Mouse (Mus musculus) bone marrow, adult 2 months (tissue): ENCODE measurements around the gene Dbndd2. TPM values are rescaled to one million over a fixed set of nuclear protein-coding genes. Genes with fewer than 3 reads are reported as not detected.

Experiments
- H3K27ac ChIP-seq: fragments of 200-500 bp; 2 replicates; pipeline ENCODE4 v1.5.1; 2012; ENCODE audit warnings: low read depth, mild to moderate bottlenecking, control low read depth, inconsistent platforms, low read length; ENCODE audit not compliant: control insufficient read depth, poor library complexity, insufficient read depth
- H3K4me1 ChIP-seq: fragments of 200-500 bp; 2 replicates; pipeline ENCODE4 v1.6.1; 2011; ENCODE audit warnings: low read length; ENCODE audit not compliant: control insufficient read depth, insufficient read depth
- H3K4me3 ChIP-seq: fragments of 200-500 bp; replicated peaks from 2 replicates; pipeline ENCODE3; 2011; ENCODE audit warnings: mild to moderate bottlenecking, low read depth, low read length, control low read depth; ENCODE audit not compliant: control insufficient read depth
- CTCF ChIP-seq: fragments of 200-500 bp; IDR thresholded peaks from 2 replicates; pipeline ENCODE4 v1.5.1; 2011; ENCODE audit warnings: low read length, control low read depth; ENCODE audit not compliant: control insufficient read depth, insufficient read depth
- POLR2A ChIP-seq: fragments of 200-500 bp; IDR thresholded peaks from 2 replicates; pipeline ENCODE4 v1.6.1; 2011; ENCODE audit warnings: low read depth, mild to moderate bottlenecking, control low read depth, low read length, borderline replicate concordance; ENCODE audit not compliant: control insufficient read depth
- WGBS: fragments of 180-500 bp; shearing (Covaris S2); methylation state at CpG from one replicate; pipeline ENCODE4 v1.1.7; 2018; 5-methylcytosine and 5-hydroxymethylcytosine counted together
- polyA plus RNA-seq: library from polyadenylated mRNA; stranded (reverse); fragments of >200 nt; gene quantifications from 2 replicates; pipeline ENCODE4 v1.2.4, GENCODE M21; 2011; ENCODE audit warnings: low replicate concordance; ENCODE audit not compliant: missing spikeins, insufficient read depth, insufficient read length

The Dbndd2 gene
- polyA plus RNA-seq, 1 experiment = 7.5 TPM

- Histone ChIP-seq H3K27ac (no peak overlapping the region), H3K4me1 (peaks cover 10% of the 10 kb centered on the region; the same call in 1 of the 2 replicates), H3K4me3 (no peak overlapping the region)
- WGBS = 70% methylated on average over 10 of the region's 10 CpGs
- TF ChIP-seq CTCF = no peak
- TF ChIP-seq POLR2A = no peak
Measured at GRCm38 (mm10) chr2:164523301-164523773, 37.4 kb downstream of the Dbndd2 start.

DNA sequence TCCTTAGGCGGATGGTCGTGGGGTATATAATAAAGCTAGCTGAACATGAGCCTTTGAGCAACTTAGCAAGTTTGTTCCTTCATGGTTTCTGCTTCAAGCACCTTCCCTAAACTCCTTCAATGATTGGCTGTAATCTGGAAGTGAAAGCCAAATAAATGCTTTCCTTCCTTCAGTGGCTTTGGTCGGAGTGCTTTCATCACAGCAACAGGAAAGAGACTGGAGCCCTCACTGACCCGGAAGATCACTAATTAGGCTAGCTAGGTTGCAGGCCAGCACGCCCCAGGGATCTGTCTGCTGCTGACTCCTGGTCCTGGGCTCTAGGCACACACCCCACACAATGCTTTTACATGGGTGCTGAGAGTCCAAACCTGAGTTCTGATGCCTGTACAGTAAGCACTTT is 42.7 kb downstream of the Dbndd2 start:
- Histone ChIP-seq H3K4me1 (peaks cover 6% of the 10 kb centered on the region; the same call in 1 of the 2 replicates), H3K4me3 (no peak overlapping the region), H3K27ac (no peak overlapping the region)
- WGBS = 47% methylated on average over 5 of the region's 5 CpGs
- TF ChIP-seq CTCF (no peak), POLR2A (no peak)

DNA sequence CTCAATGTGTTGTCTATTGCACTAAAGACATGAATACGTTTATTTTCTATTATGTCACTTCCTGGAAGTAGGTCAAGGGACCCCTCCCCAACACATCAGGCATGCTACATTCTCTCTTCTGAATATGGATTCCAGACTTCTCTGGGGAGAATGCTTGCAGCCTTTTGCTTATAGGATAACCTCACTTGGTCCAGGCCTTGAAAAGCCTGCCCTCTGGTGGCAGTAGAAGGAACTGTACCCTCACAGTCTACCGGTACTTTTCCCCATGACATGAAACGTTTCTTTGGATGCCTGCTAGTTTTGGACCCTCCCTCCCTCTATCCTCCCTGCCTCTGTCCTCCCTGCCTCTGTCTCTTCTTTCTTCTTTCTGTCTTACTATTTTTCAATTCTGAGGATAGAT is 45.3 kb downstream of the Dbndd2 start:
- no peak overlapping the region for H3K27ac ChIP-seq
- TF ChIP-seq POLR2A (no peak), CTCF (peak; percentile 79)
- H3K4me1 ChIP-seq = peaks cover 4% of the 10 kb centered on the region; the same call in 1 of the 2 replicates
- no peak overlapping the region for H3K4me3 ChIP-seq
- 5% methylated on average over 3 of the region's 3 CpGs for WGBS

DNA sequence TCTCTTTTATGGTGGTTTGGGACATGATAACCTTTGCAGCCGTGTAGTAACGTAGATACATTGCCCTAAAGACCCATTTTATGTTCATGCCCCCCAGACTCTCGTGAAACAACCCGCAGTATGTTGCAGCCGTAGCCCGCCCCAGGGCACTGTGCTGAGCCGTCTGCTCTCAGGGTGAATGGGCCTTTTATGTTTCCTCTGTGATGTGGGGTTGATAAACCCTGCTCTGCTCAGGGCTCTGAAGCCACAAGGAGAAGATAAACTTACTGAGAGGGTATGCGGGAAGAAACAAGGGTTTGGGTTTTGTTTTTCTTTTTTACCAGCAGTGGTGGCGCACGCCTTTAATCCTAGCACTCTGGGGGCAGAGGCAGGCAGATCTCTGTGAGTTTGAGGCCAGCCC is 48.4 kb downstream of the Dbndd2 start:
- WGBS = 60% methylated on average over 10 of the region's 10 CpGs
- Histone ChIP-seq H3K4me3 (no peak overlapping the region), H3K27ac (no peak overlapping the region), H3K4me1 (no peaks in the 10 kb centered on the region; the same call in 1 of the 2 replicates)
- TF ChIP-seq POLR2A (no peak), CTCF (no peak)

DNA sequence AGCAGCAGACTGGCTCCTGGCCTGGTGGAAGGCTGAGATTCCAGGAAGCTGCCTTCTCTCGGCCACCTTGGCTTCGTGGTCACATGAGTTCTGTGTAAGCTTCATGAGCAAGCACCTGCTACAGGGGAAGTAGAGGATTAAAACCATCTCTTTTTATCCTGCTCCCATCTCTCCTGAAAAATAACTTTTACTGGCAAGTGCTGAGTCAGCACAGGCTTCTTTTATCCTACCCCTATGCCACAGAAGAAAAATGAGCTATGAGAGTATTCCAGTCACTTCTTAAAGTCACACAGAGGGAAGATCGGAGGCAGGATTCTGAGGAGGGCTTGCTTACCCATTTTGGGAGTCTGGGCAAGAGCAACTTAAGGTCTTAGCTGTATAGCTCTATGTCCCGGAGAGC is 51.1 kb downstream of the Dbndd2 start:
- TF ChIP-seq POLR2A (no peak), CTCF (no peak)
- Histone ChIP-seq H3K4me3 (no peak overlapping the region), H3K4me1 (no peaks in the 10 kb centered on the region), H3K27ac (no peak overlapping the region)
- WGBS = 62% methylated on average over 4 of the region's 4 CpGs

- Histone ChIP-seq H3K4me1 (no peaks in the 10 kb centered on the region; the same call in 1 of the 2 replicates), H3K27ac (no peak overlapping the region), H3K4me3 (no peak overlapping the region)
- TF ChIP-seq CTCF = no peak
- TF ChIP-seq POLR2A = no peak
- 42% methylated on average over 8 of the region's 8 CpGs for WGBS
Measured at GRCm38 (mm10) chr2:164540652-164541427, 54.9 kb downstream of the Dbndd2 start.

DNA sequence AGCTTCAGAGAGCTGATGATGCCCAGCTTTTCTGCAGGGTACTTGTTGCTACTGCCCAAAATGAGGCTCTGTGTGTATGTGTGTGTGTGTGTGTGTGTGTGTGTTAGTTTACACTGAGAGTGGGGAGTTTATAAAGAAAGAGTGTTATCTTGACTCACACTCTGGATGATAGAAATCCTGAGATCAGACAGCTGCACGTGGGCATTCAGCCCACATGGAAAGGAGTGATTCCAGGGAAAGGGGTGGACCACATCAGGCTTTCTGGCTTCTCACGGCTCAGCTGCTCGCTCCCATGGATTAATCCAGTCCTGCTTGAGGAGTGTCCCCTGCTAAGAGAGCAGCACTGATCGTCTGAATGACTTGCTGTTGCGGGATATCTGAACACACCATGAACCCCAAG is 56.2 kb downstream of the Dbndd2 start:
- 83% methylated on average over 5 of the region's 5 CpGs for WGBS
- TF ChIP-seq POLR2A (no peak), CTCF (no peak)

GRCm38 (mm10) chr2:164542598-164542997 is 56.7 kb downstream of the Dbndd2 start:
- TF ChIP-seq POLR2A (no peak), CTCF (no peak)
- H3K4me1 ChIP-seq = no peaks in the 10 kb centered on the region; the same call in 1 of the 2 replicates
- no peak overlapping the region for H3K4me3 ChIP-seq
- H3K27ac ChIP-seq = no peak overlapping the region
- 81% methylated on average over 7 of the region's 7 CpGs for WGBS

More for the DNA sequence above, 56.2 kb downstream of the Dbndd2 start:
- H3K27ac ChIP-seq = no peak overlapping the region
- no peak overlapping the region for H3K4me3 ChIP-seq
- no peaks in the 10 kb centered on the region; the same call in 1 of the 2 replicates for H3K4me1 ChIP-seq

Other genes starting within 250 kb of the Dbndd2 start
- gene Svs2, start 247.6 kb upstream of the Dbndd2 start, polyA plus RNA-seq = not detected in 2 replicates
- not detected in 2 replicates for gene Svs3b, start 229.5 kb upstream of the Dbndd2 start, polyA plus RNA-seq
- not detected in 2 replicates for gene Svs4, start 207.6 kb upstream of the Dbndd2 start, polyA plus RNA-seq
- gene Svs3a, start 196.8 kb upstream of the Dbndd2 start, polyA plus RNA-seq = not detected in 2 replicates
- not detected in 2 replicates for gene Svs6, start 169.4 kb upstream of the Dbndd2 start, polyA plus RNA-seq
- gene Svs5, start 153.4 kb upstream of the Dbndd2 start, polyA plus RNA-seq = not detected in 2 replicates
- gene Slpi, start 97.0 kb upstream of the Dbndd2 start, polyA plus RNA-seq = 48.8 and 108 TPM in 2 replicates
- not detected in 2 replicates for gene Rbpjl, start 83.0 kb upstream of the Dbndd2 start, polyA plus RNA-seq
- 0.86 and 1.2 TPM in 2 replicates for gene Matn4, start 80.9 kb upstream of the Dbndd2 start, polyA plus RNA-seq
- gene Sdc4, start 42.2 kb upstream of the Dbndd2 start, polyA plus RNA-seq = 12.6 and 22.1 TPM in 2 replicates
- 10.1 and 26.7 TPM in 2 replicates for gene Sys1, start 29.1 kb upstream of the Dbndd2 start, polyA plus RNA-seq
- not detected in 2 replicates for gene Gm20458, start 25.1 kb upstream of the Dbndd2 start, polyA plus RNA-seq
- not detected in 2 replicates for gene Trp53tg5, start 12.4 kb upstream of the Dbndd2 start, polyA plus RNA-seq
- gene Pigt, start 11.4 kb downstream of the Dbndd2 start, polyA plus RNA-seq = 27.8 and 39.1 TPM in 2 replicates
- 2.8 TPM in 1 of 2 replicates, not detected in the other for gene Wfdc2, start 76.3 kb downstream of the Dbndd2 start, polyA plus RNA-seq
- gene Spint3, start 87.4 kb downstream of the Dbndd2 start, polyA plus RNA-seq = not detected in 2 replicates
- gene Wfdc6a, start 99.3 kb downstream of the Dbndd2 start, polyA plus RNA-seq = not detected in 2 replicates
- gene Eppin, start 107.5 kb downstream of the Dbndd2 start, polyA plus RNA-seq = not detected in 2 replicates
- gene Wfdc6b, start 127.4 kb downstream of the Dbndd2 start, polyA plus RNA-seq = not detected in 2 replicates
- gene Wfdc8, start 127.5 kb downstream of the Dbndd2 start, polyA plus RNA-seq = not detected in 2 replicates
- gene Wfdc16, start 152.7 kb downstream of the Dbndd2 start, polyA plus RNA-seq = not detected in 2 replicates
- gene Wfdc10, start 169.9 kb downstream of the Dbndd2 start, polyA plus RNA-seq = not detected in 2 replicates
- gene Wfdc9, start 170.5 kb downstream of the Dbndd2 start, polyA plus RNA-seq = not detected in 2 replicates
- gene Wfdc11, start 188.0 kb downstream of the Dbndd2 start, polyA plus RNA-seq = not detected in 2 replicates
- not detected in 2 replicates for gene Wfdc13, start 199.0 kb downstream of the Dbndd2 start, polyA plus RNA-seq
- gene Spint4, start 212.4 kb downstream of the Dbndd2 start, polyA plus RNA-seq = not detected in 2 replicates
- gene Spint5, start 229.2 kb downstream of the Dbndd2 start, polyA plus RNA-seq = not detected in 2 replicates